Mouse (Mus musculus) G1E (cell line): Measurements from ENCODE around the gene D17Wsu92e.

Experiments used
- CTCF ChIP-seq: IDR thresholded peaks from 2 replicates; pipeline ENCODE4 v1.5.1; 2012; ENCODE audit warnings: low read depth, low read length, inconsistent platforms, mixed read lengths
- GATA1 ChIP-seq: IDR thresholded peaks from 2 replicates; pipeline ENCODE4 v1.6.1; 2012; ENCODE audit warnings: borderline replicate concordance, low read length, inconsistent platforms, mixed read lengths
- GATA2 ChIP-seq: IDR thresholded peaks from 2 replicates; pipeline ENCODE4 v1.6.1; 2012; ENCODE audit warnings: low read depth, low read length, inconsistent platforms, borderline replicate concordance
- POLR2AphosphoS5 ChIP-seq: IDR thresholded peaks from 2 replicates; pipeline ENCODE4 v1.6.1; 2012; ENCODE audit warnings: low read depth, low read length, inconsistent platforms; ENCODE audit not compliant: insufficient replicate concordance
- TAL1 ChIP-seq: conservative IDR thresholded peaks from 2 replicates; pipeline ENCODE4 v1.6.1; 2012; ENCODE audit warnings: low read depth, low read length, inconsistent platforms, mixed read lengths

GRCm38 (mm10) chr17:27791556-27791955 lies 28.9 kb downstream of the D17Wsu92e start:
- TF ChIP-seq CTCF (no peak), GATA1 (no peak), TAL1 (no peak), POLR2AphosphoS5 (no peak), GATA2 (no peak)
